Mouse (Mus musculus) thymus, postnatal 14 days (tissue): ENCODE measurements around the gene Dapk2.
A peak's percentile ranks its signal among the peaks of the same experiment; 100 is the strongest.

ENCODE experiments used
- DNase-seq: peaks from one replicate; pipeline ENCODE4 v3.0.0; 2021

The Dapk2 gene

GRCm38 (mm10) chr9:66144248-66144647 lies 13.8 kb upstream of the Dapk2 start:
- peak; percentile 73 for DNase-seq

GRCm38 (mm10) chr9:66146141-66146540 lies 11.9 kb upstream of the Dapk2 start:
- DNase-seq = no peak

GRCm38 (mm10) chr9:66152011-66152410 lies 6.0 kb upstream of the Dapk2 start:
- no peak for DNase-seq

GRCm38 (mm10) chr9:66153594-66153993 lies 4.4 kb upstream of the Dapk2 start:
- DNase-seq = no peak

- DNase-seq = no peak
Observed at GRCm38 (mm10) chr9:66154013-66154412, 4.0 kb upstream of the Dapk2 start.

- no peak for DNase-seq
Observed at GRCm38 (mm10) chr9:66155534-66155933, 2.5 kb upstream of the Dapk2 start.

GRCm38 (mm10) chr9:66158885-66159430 lies 935 bp downstream of the Dapk2 start:
- DNase-seq = no peak

- DNase-seq = no peak
Observed at GRCm38 (mm10) chr9:66160155-66160554, 2.1 kb downstream of the Dapk2 start.

GRCm38 (mm10) chr9:66162995-66163394 lies 5.0 kb downstream of the Dapk2 start:
- DNase-seq = no peak

- DNase-seq = no peak
Observed at GRCm38 (mm10) chr9:66167222-66167621, 9.2 kb downstream of the Dapk2 start.

GRCm38 (mm10) chr9:66168233-66168632 lies 10.2 kb downstream of the Dapk2 start:
- DNase-seq = no peak

- no peak for DNase-seq
Observed at GRCm38 (mm10) chr9:66170506-66170905, 12.5 kb downstream of the Dapk2 start.

- no peak for DNase-seq
Observed at GRCm38 (mm10) chr9:66171275-66171921, 13.4 kb downstream of the Dapk2 start.

GRCm38 (mm10) chr9:66173316-66173855 lies 15.4 kb downstream of the Dapk2 start:
- no peak for DNase-seq

- no peak for DNase-seq
Observed at GRCm38 (mm10) chr9:66174985-66175384, 17.0 kb downstream of the Dapk2 start.

- DNase-seq = no peak
Observed at GRCm38 (mm10) chr9:66177975-66178374, 20.0 kb downstream of the Dapk2 start.

- no peak for DNase-seq
Observed at GRCm38 (mm10) chr9:66179795-66180194, 21.8 kb downstream of the Dapk2 start.

- no peak for DNase-seq
Observed at GRCm38 (mm10) chr9:66181126-66181825, 23.3 kb downstream of the Dapk2 start.

- no peak for DNase-seq
Observed at GRCm38 (mm10) chr9:66181826-66182678, 24.0 kb downstream of the Dapk2 start.

- no peak for DNase-seq
Observed at GRCm38 (mm10) chr9:66182679-66182993, 24.6 kb downstream of the Dapk2 start.

GRCm38 (mm10) chr9:66183023-66183422 lies 25.0 kb downstream of the Dapk2 start:
- DNase-seq = no peak

GRCm38 (mm10) chr9:66184572-66184971 lies 26.5 kb downstream of the Dapk2 start:
- DNase-seq = no peak

GRCm38 (mm10) chr9:66186426-66186825 lies 28.4 kb downstream of the Dapk2 start:
- DNase-seq = no peak
